ENCODE assay signal across 8 mouse cellular contexts in genomic region chr3:108458380-108458779, GRCm38 (mm10). TPM values are rescaled to one million over a fixed set of nuclear protein-coding genes. Genes with fewer than 3 reads are reported as not detected.
A peak's percentile ranks its signal among the peaks of the same experiment; 100 is the strongest.
DNase-seq lines count a peak whose midpoint lies in the region; ATAC-seq lines count a peak whose summit lies in the region.

No protein-coding gene starts in this region.

- no peak overlapping the region for H3K27ac ChIP-seq in heart, embryonic 13.5 days (replicated peaks)
- no peak overlapping the region for H3K27ac ChIP-seq in liver, embryonic 13.5 days

- H3K9me3 ChIP-seq in heart, embryonic 13.5 days: no peaks in the 10 kb centered on the region
- no peaks in the 10 kb centered on the region for H3K9me3 ChIP-seq in liver, embryonic 13.5 days (replicated peaks)

- H3K4me2 ChIP-seq in heart, embryonic 13.5 days: peak overlapping the region; percentile 55
- H3K4me2 ChIP-seq in liver, embryonic 13.5 days: peak overlapping the region; percentile 46

- DNase-seq in heart, adult 11 months: no peak
- DNase-seq in spleen, adult 18-20 months: peak; percentile 7 to 15
- DNase-seq in spleen, adult 12 weeks (ENCODE audit: low spot score): no peak
- DNase-seq in liver, embryonic 13.5 days: no peak
- peak; percentile 20 for DNase-seq in urinary bladder, postnatal 25 days (ENCODE audit: low spot score)
- no peak for DNase-seq in cerebellum, adult 11 months
- no peak for DNase-seq in gastrocnemius, postnatal 36 days

- peaks cover 9% of the 10 kb centered on the region; the same call in 1 of the 2 replicates for H3K4me1 ChIP-seq in heart, embryonic 13.5 days
- peaks cover 3% of the 10 kb centered on the region for H3K4me1 ChIP-seq in liver, embryonic 13.5 days (replicated peaks)

- no peaks in the 10 kb centered on the region for H3K36me3 ChIP-seq in heart, embryonic 13.5 days
- no peaks in the 10 kb centered on the region for H3K36me3 ChIP-seq in liver, embryonic 13.5 days

- WGBS in heart, embryonic 13.5 days: 39% methylated on average over 14 of the region's 14 CpGs
- 45% methylated on average over 14 of the region's 14 CpGs for WGBS in liver, embryonic 13.5 days (ENCODE audit: insufficient replicate concordance)

- no peaks in the 10 kb centered on the region; the same call in 1 of the 2 replicates for H3K27me3 ChIP-seq in heart, embryonic 13.5 days (replicated peaks)
- no peaks in the 10 kb centered on the region for H3K27me3 ChIP-seq in liver, embryonic 13.5 days

- intact Hi-C loops in gastrocnemius, postnatal 36 days (cut with DNase I): no loop called here

- ATAC-seq in heart, embryonic 13.5 days (ENCODE audit: extremely low read depth, insufficient number of reproducible peaks, low FRiP score, low TSS enrichment): no peak
- ATAC-seq in liver, embryonic 13.5 days (ENCODE audit: low read depth): no peak

- H3K9ac ChIP-seq in heart, embryonic 13.5 days: peak overlapping the region; percentile 38; the same call in 1 of the 2 replicates
- no peak overlapping the region for H3K9ac ChIP-seq in liver, embryonic 13.5 days

- H3K4me3 ChIP-seq in heart, embryonic 13.5 days: peak overlapping the region; percentile 23
- peak overlapping the region; percentile 18; the same call in 1 of the 2 replicates for H3K4me3 ChIP-seq in liver, embryonic 13.5 days (replicated peaks)

RNA-seq across cellular contexts. Expression of gene Sars, which starts 13.4 kb away (rescaled TPM):
- polyA plus RNA-seq in heart, embryonic 13.5 days (2015; fragmentation: Nextera tagmentation; extraction: Ambion mirVana): 78.2 and 91.4 TPM in 2 replicates
- 108 and 129 TPM in 2 replicates for polyA plus RNA-seq in liver, embryonic 13.5 days (2015; fragmentation: Nextera tagmentation; extraction: Ambion mirVana)
- 100 to 1,000 TPM; 114 to 119 TPM for total RNA-seq in gastrocnemius, postnatal 36 days (2021)

RNA-seq across cellular contexts. Expression of gene Celsr2, which starts 43.0 kb away (rescaled TPM):
- 2.1 and 3.1 TPM in 2 replicates for polyA plus RNA-seq in heart, embryonic 13.5 days (2015; fragmentation: Nextera tagmentation; extraction: Ambion mirVana)
- 0.22 and 0.56 TPM in 2 replicates for polyA plus RNA-seq in liver, embryonic 13.5 days (2015; fragmentation: Nextera tagmentation; extraction: Ambion mirVana)
- 1 to 10 TPM; 6.4 to 8.2 TPM for total RNA-seq in gastrocnemius, postnatal 36 days (2021)

Comparison
In these comparisons a context has a peak if more than half of its experiments do, and no peak if none do; other contexts are left out.
1. DNase-seq: peak in spleen, adult 18-20 months (2 of 2) and urinary bladder, postnatal 25 days (single experiment); none in heart, adult 11 months (single experiment), spleen, adult 12 weeks (single experiment), liver, embryonic 13.5 days (single experiment), cerebellum, adult 11 months (single experiment) and gastrocnemius, postnatal 36 days (0 of 2).